Mouse (Mus musculus): ENCODE results near the gene Fos.

Gene Fos

DNA sequence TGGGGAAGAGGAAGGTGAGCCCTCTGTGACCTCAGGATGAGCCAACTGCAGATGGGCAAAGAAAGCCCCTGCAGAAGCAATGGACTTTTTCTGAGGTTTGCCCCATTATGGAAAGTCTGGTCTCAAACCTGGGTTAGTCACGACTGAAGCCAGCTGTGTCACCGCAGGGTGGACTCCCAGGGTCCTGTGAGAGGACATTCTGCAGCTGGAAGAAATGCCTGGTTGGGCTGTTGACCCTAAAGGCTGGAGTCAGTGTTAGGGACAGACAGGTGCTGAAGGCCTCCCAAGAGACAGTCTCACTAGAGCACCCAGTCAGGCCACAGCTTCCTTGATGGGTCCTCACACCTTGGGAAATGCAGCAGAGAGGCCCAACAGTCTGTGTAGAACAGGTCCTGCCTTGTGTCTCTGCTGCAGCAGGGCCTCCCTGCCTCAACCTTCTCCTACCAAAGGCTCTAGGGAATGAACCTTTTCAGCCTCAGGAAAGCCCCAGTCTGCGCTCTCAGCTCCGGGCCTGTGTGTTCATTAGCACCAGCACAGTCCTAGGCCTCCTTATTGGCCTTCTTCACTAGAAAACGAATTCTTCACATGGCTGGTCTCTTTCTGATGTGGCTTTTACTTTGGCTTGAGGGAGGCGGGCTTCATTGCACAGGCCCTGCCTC, 40.2 kb downstream of the Fos start:
- in situ Hi-C loops (cut with MboI; ENCODE audit: low pct_unique_long_range_greater_than_20kb in 1 of 2, low sequenced_read_pairs in 2 of 2, unreplicated experiment in 1 of 2), result loop anchor here (5.0 to 25.0 kb wide), 2 partner anchors 143 to 573 kb away; partner anchors contain the start of genes Ift43 (in 1 of the 2) and Tgfb3 (in 1 of the 2)

DNA sequence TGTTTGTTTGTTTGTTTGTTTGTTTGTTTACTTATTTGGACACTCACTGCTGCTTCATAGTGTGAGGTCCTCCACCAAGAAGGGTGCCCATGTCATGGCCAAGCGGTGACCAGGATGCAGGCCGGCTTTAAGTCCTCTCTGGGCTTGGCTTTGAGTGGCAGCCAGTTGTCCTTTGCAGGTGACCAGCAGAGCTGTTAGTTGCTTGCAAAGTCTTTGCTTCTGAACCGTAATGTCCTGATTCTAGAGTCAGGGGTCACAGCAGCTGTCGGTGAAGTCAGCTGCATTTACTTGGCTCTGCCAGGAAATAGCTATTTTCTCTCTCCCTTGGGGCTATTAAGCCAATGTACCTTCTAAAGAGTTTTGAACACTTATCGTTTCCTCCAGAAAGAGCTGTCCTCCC, 41.3 kb downstream of the Fos start:
- in situ Hi-C loops (cut with MboI; ENCODE audit: low pct_unique_long_range_greater_than_20kb in 1 of 2, low sequenced_read_pairs in 2 of 2, unreplicated experiment in 1 of 2), result loop anchor here (5.0 to 25.0 kb wide), 2 partner anchors 142 to 572 kb away; partner anchors contain the start of genes Ift43 (in 1 of the 2) and Tgfb3 (in 1 of the 2)

DNA sequence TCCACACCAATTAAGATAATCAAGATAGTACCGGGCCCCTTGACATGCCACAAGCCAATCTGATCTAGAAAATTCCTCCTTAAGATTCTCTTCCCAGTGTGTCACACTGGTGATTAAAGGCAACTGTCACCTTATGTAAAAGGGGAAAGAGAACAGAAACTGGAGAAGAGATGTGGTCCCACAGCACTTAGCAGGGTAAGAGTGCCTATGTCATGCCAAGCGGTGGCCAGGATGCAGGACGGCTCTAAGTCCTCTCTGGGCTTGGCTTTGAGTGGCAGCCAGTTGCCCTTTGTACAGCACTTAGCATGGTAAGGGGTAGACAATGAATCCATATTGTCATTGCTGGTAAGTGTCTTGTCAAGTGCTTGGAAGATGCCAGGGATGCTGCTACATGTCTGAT, 42.2 kb downstream of the Fos start:
- in situ Hi-C loops (cut with MboI; ENCODE audit: low pct_unique_long_range_greater_than_20kb in 1 of 2, low sequenced_read_pairs in 2 of 2, unreplicated experiment in 1 of 2), result loop anchor here in 1 of 2 experiments (25.0 kb wide), 1 partner anchor 571 kb away; the partner anchor contains the start of genes Ift43 and Tgfb3

DNA sequence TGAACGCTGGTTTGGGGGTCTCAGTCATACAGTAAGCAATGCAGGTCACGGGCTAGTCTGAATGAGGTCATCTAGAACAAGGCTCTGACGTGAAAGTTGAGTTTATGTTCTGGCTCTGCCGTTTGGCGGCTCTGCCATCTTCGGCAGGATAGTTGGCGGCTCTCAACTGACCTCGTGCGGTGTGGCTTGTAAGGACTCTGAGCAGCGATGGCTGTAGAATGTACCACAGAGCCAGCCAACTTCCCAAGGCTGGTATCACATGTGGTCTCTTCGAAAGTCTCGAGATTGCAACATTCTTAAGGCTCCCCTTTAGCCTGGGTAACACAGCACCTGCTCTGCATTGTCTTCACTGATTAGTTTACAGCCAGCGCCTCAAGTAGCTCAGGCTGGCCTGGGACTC, 43.6 kb downstream of the Fos start:
- in situ Hi-C loops (cut with MboI; ENCODE audit: low pct_unique_long_range_greater_than_20kb in 1 of 2, low sequenced_read_pairs in 2 of 2, unreplicated experiment in 1 of 2), result loop anchor here in 1 of 2 experiments (25.0 kb wide), 1 partner anchor 570 kb away; the partner anchor contains the start of genes Ift43 and Tgfb3

DNA sequence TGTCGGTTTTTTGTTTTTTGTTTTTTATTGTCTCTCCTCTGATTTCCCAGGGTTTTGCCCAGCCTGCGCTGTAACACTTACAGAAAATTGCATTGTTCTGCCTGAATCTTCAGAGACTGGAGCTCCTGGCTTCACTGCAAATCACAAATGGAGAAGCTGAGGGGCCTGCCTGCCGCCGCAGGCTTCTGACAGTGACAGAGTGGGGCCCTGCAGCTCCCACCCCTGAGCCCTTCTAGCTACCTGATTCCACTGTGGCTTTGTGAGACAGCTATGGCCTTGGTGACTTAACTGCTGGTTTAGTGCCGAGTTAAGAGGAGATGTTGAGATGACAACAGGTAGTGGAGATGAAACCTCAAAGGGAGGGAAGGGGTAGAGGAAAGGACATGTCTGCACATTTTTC, 44.3 kb downstream of the Fos start:
- in situ Hi-C loops (cut with MboI; ENCODE audit: low pct_unique_long_range_greater_than_20kb in 1 of 2, low sequenced_read_pairs in 2 of 2, unreplicated experiment in 1 of 2), result loop anchor here in 1 of 2 experiments (25.0 kb wide), 1 partner anchor 569 kb away; the partner anchor contains the start of genes Ift43 and Tgfb3

DNA sequence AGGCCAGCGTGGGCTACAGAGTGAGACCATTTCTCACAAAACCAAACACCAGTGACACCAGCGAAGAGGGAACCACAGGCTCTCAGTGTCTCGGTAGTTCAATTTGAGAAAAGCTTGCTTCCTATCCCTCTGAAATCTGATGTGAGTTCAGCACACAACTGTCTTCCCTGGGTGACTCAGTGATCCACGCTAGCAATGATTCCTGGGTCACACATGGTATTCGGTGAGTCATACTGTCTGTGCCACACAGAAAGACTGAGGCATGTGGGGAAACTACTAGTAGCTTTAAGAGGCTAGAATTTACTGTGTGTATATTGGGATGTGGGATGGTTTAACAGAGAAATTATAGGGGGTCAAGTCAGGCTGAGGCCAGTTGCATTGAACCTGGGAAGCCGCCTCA, 45.9 kb downstream of the Fos start:
- in situ Hi-C loops (cut with MboI; ENCODE audit: low pct_unique_long_range_greater_than_20kb in 1 of 2, low sequenced_read_pairs in 2 of 2, unreplicated experiment in 1 of 2), result loop anchor here in 1 of 2 experiments (25.0 kb wide), 1 partner anchor 568 kb away; the partner anchor contains the start of genes Ift43 and Tgfb3

DNA sequence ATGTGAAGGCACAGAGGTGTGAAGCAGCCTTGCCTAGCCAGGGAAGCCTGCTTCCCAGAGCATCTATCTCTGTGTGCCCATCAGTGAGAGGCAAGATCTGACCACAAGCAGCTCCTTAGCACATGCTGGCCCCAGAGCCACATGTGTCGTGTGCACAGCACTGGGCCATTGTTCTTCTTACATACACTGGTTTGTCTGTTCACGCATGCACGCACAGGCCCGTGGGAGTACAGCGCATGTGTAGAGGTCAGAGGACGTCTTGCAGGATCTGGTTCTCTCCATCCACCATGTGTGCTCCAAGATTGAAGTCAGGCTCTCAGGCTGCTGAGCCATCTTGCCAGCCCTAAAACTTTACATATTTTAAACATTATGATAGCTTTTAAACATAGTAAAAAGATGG, 47.4 kb downstream of the Fos start:
- in situ Hi-C loops (cut with MboI; ENCODE audit: low pct_unique_long_range_greater_than_20kb in 1 of 2, low sequenced_read_pairs in 2 of 2, unreplicated experiment in 1 of 2), result loop anchor here in 1 of 2 experiments (5.0 to 25.0 kb wide), 2 partner anchors 136 to 566 kb away; partner anchors contain the start of genes Ift43 and Tgfb3

DNA sequence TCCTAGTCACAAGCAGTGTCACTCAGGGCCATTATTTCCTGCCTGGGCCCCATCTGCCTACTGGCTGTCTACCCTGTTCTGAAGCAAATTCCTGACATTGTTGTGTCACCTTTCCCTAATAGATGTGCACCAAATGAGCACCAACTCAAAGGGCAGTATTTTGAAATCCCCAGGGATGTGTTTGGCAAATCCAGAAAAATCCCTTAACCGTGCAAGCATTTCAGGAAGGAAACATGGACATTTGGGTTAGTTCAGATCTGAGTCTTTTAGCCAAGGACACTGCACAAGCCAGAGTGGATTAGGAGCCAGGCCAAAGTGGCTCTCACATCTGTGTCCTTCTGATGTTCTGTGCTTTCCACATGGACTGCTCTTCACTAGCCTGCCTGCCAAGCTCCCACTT, 48.0 kb downstream of the Fos start:
- in situ Hi-C loops (cut with MboI; ENCODE audit: low pct_unique_long_range_greater_than_20kb in 1 of 2, low sequenced_read_pairs in 2 of 2, unreplicated experiment in 1 of 2), result loop anchor here in 1 of 2 experiments (5.0 to 25.0 kb wide), 2 partner anchors 136 to 566 kb away; partner anchors contain the start of genes Ift43 and Tgfb3

DNA sequence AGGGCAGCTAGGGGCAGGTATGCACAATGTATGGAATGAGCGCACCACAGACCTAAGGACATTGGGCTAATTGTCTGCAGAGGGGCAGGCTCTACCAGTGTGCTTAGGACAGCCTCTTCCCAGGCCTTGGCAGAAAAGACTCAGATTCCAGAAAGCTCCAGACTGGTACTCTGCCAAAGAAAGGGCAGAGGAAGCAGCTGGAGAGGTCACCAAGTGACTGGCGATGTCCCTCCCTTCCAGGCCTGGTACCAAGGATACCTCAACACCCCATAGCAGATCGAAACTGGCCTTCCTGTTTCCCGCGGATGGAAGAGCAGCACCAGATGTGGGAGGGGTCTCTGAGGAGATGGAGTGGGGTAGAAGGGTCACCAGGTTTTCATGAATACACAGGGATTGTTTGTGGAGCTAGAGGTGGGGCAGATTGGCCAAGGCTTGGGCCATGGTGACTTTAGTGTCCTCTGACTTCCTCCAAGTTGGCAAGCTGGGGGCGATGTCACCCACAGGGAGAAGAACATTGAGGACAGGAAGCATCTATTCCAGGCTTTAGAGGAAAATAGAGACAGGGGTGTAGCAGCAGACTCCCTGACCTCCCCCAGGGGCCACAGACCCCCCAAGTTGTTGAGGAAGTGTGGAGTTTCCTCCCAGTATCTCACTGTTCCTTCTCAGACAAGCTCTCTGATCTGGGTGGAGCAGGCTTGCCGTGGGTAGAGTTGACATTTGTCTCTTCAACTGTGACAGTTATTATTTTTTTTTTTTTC, 49.1 kb downstream of the Fos start:
- in situ Hi-C loops (cut with MboI; ENCODE audit: low pct_unique_long_range_greater_than_20kb in 1 of 2, low sequenced_read_pairs in 2 of 2, unreplicated experiment in 1 of 2), result loop anchor here in 1 of 2 experiments (5.0 to 25.0 kb wide), 2 partner anchors 134 to 564 kb away; partner anchors contain the start of genes Ift43 and Tgfb3

DNA sequence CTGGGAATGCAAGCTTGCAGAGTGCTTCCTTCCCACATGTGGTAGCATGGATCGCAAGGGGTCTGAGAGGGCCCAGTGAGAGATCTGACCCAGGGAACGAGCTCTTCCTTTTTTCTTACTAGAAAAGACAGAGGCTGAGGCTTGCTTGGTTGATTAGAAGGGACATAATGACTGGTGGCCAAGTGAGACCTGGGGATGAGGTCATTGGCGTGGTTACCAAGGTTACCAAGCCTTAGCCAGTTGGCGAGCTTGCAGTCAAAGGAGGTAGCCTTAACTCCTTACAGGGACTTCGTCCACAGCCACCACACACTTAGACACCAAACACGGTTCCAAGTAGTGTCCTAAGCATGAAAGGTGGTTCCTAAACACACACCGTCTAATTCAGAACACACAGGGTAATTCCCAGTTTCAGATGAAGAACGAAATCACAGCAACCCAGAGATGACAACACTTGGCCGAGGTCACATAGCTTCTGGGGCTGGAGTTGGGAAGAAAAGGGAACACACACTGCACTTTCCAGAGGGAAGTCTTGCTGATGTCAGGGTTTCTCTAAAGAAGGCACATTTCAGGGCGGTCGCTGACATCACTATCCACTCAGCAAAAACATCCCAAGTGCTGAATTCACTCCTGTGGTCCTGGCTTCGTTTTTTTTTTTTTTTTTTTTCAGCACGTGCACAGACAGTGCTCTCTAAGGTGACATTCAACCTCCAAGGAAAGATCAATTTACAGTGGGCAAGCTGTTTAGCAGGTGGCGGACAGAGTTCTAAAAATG, 49.9 kb downstream of the Fos start:
- in situ Hi-C loops (cut with MboI; ENCODE audit: low pct_unique_long_range_greater_than_20kb in 1 of 2, low sequenced_read_pairs in 2 of 2, unreplicated experiment in 1 of 2), result loop anchor here in 1 of 2 experiments (5.0 to 25.0 kb wide), 2 partner anchors 134 to 564 kb away; partner anchors contain the start of genes Ift43 and Tgfb3

DNA sequence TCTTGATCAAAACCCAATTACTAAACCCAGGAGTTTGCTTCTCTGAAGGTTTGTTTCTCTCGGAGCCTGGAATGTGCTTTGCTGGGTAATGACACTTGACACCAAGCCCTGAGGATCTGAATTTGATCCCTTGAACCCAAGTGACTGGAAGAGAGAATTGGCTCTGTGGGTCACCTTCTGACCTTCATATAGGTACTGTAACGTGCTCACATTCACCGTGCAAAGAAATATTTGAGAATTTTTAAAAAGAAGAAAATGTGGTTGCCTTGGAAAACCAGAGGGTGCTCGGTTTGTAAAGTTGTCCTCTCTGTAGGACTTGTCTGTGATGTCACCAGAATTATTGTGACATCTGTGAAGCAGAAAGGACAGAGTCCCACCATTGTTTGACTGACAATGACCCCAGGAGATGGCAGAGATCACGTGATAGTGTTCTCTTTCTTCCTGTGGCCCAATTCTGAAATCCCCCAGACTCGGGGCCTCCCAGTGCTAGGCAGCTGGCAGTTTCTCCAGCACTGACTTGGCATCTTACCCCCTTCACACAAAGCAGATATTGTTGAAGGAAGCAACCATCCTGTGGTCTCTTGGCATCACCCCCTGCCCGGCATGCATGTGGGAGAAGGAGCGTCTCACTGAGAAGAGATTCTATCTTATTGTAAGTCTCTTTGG, 50.6 kb downstream of the Fos start:
- in situ Hi-C loops (cut with MboI; ENCODE audit: low pct_unique_long_range_greater_than_20kb in 1 of 2, low sequenced_read_pairs in 2 of 2, unreplicated experiment in 1 of 2), result loop anchor here in 1 of 2 experiments (5.0 to 25.0 kb wide), 2 partner anchors 133 to 563 kb away; partner anchors contain the start of genes Ift43 and Tgfb3

DNA sequence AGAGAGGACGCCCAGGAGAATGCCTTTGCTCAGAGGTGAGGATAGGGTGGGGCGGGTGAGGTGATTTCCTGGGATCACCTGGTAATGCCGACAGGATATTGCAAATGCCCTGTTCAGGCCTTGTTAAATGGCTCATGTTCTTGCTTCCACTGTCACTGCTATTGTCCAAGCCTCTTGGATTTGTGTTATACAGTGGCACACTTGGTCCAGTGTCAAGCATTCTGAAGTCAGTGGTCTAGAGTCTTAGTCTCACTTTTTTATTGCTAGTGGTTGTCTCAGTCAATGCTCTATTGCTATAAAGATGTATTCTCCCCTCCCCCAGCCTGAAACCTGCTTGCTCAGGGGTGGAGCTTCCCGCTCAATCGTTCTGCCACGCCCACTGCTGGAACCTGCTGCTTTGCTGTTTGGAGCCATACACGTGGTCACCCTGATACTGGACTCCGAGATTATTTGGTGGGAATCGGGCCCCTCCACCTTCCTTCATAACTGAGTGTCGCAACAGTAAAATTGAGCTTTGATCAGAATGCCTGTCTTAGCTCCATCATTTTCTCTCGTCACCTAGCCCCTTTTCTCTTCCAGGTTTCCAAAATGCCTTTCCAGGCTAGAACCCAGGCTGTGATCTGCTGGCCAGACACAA, 51.3 kb downstream of the Fos start:
- in situ Hi-C loops (cut with MboI; ENCODE audit: low pct_unique_long_range_greater_than_20kb in 1 of 2, low sequenced_read_pairs in 2 of 2, unreplicated experiment in 1 of 2), result loop anchor here (5.0 to 25.0 kb wide), 2 partner anchors 132 to 562 kb away; partner anchors contain the start of genes Ift43 (in 2 of the 2) and Tgfb3 (in 2 of the 2)

Data from mouse embryonic stem cell (cell line).